Mouse (Mus musculus) c-Kit-positive CD71-positive TER-119-positive erythroid progenitor cells, embryonic 14.5 days (primary cell): ENCODE results near the gene Tab1.
"Not testable (repeated sequence)": the region's sequence is repeated elsewhere in the genome, so short reads cannot be mapped to it uniquely, and the experiment has no call there.

Experiments used
- DNase-seq: peaks from one replicate; pipeline ENCODE4 v3.0.0-alpha.2; 2013; ENCODE audit warnings: low spot score

Gene Tab1

GRCm38 (mm10) chr15:80105490-80106410 lies 27.2 kb upstream of the Tab1 start:
- DNase-seq, result no peak

- no peak for DNase-seq
These were observed 25.8 kb upstream of the Tab1 start for GRCm38 (mm10) chr15:80107143-80107542.

GRCm38 (mm10) chr15:80107575-80107974 lies 25.4 kb upstream of the Tab1 start:
- DNase-seq, result no peak

DNA sequence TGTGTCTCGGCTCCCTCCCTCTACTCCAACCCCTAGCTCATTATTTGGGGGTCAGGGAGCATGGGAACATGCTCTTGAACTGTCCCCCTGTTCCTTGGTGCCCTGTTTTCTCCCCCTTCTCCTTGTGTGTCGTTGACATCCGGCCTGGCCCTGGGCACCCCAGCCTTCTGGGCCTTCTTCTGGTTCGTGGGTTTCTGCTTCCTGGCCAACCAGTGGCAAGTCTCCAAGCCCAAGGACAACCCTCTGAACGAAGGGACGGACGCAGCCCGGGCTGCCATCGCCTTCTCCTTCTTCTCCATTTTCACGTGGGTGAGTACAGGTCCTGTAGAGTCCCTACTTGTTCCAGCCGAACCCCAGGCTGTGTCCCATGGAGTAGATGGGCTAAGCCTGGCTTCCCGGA lies 21.5 kb upstream of the Tab1 start:
- DNase-seq, result no peak

DNA sequence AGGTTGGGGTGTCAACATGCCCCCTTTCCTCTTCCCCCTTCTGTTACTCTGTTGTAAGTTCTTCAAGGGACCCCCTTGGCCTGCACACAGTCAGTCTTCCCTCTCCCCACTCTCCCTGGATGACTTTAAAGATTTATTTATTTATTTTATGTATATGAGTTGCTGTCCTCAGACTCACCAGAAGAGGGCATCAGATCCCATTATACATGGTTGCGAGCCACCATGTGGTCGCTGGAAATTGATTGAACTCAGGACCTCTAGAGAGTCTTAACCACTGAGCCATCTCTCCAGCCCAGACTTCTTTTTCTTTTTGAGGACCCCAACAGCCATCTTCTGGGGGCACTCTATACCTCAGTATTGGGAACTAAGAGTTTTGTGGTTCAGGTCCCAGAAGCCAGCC lies 20.4 kb upstream of the Tab1 start:
- DNase-seq, result no peak

GRCm38 (mm10) chr15:80114414-80114813 lies 18.5 kb upstream of the Tab1 start:
- no peak for DNase-seq

DNA sequence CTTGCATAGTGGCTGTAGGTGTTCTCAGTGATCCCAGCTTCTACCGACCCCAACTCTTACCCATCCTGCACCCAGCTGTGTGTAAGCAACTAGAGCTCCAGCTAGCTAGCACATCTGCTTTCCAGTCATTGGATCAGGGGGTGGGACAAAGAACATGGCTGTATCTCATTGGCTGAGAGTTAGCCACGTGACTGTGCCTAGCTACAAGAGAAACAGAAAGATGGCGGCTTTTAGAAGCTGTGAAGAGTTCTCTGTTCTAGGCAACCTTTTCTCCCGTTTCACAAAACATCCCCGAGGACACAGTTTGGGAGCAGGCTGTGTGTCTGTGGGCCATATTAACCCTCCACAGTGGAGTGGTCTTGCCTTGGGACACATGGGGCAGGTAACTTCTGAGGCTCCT lies 17.7 kb upstream of the Tab1 start:
- DNase-seq, result no peak

- DNase-seq, result no peak
These were observed 16.8 kb upstream of the Tab1 start for GRCm38 (mm10) chr15:80115866-80116794.

DNA sequence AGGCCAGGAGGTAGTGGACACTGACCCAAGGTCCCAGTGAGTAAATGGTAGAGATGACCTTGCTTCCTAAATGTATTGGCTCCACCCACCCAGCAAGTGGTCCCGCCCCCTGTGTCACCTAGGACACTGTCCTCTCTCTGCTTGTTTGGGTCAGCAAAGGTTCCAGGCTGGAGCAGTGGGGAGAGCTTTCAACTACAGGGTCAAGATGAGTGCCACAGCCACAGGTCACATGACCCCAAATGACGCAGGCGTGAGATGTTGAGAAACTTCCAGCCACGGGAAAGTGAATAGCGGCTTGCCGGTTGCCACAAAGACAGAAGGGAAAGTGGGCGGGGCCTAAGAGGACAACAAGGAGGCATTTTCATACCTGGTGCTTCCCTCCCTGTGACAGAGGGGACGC lies 15.8 kb upstream of the Tab1 start:
- DNase-seq, result no peak

DNA sequence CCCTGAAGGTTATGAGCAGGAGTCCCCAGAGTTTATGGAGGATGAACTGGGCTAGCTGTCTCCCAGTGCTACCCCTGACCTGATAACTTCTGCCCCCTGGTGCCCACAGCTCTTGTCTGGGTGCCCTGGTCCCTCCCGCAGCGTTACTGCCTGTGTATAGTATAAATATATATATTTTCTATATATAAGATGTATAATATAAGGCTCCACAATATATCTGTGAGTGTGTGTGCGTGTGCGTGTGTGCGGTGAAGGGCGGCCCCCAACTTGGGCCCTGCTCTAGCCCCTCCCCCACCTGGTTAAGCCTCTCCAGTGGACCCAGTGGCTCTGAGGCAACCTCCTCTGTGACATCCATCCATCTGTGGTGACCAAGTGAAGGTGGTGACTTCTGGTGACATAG lies 13.9 kb upstream of the Tab1 start:
- no peak for DNase-seq

DNA sequence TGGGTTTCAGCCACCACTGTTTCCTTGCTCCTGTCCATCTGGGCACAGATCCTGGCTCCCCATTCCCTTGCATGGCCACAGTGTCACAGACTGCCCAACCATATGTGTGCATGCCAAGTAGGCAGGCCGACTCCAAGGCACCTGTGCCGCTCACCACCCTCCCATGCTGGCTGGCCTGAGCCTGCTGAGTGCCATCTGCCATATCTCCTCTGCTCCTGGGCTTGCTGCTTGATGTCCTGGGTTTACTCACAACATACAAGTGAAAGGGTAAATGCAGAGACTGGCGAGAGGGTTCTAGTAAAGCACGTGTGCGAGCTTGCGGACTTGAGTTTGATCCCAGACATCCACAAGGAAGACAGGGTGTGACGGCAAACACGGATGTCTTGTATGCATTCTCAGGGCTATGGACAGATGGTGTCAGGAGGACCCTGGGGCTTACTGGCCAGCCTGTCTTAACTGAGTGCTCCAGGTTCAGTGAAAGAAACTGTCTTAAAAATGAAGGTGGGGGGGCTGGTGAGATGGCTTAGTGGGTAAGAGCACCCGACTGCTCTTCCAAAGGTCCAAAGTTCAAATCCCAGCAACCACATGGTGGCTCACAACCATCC lies 11.1 kb upstream of the Tab1 start:
- no peak for DNase-seq

DNA sequence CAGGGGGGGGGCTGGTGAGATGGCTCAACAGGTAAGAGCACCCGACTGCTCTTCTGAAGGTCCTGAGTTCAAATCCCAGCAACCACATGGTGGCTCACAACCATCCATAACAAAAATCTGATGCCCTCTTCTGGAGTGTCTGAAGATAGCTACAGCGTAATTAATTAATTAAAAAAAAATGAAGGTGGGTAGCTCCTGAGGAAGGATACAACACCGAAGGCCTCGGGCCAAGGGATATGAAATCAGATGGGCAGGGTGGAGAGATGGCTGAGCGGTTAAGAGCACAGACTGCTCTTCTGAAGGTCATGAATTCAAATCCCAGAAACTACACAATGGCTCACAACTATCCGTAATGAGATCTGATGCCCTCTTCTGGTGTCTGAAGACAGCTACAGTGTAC lies 10.5 kb upstream of the Tab1 start:
- not testable (repeated sequence) for DNase-seq

DNA sequence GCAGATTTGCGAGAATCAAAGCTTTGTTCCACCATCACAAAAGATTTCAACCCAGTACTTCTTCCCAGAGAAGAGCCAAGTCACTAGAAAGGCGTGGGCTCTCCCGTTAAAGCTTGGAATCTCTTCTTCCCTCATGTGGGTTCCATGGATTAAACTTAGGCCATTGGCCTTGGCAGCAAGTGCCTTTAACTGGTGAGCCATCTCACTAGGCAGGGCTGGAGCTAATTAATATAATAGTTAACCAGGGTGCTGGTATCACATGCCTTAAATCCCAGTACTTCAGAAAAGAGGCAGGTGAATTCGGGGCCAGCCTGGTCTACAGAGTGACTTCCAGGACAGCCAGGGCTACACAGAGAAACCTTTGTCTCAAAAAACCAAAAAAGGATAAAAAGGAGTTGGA lies 8.3 kb upstream of the Tab1 start:
- DNase-seq, result no peak

- no peak for DNase-seq
These were observed 5.7 kb upstream of the Tab1 start for GRCm38 (mm10) chr15:80127191-80127590.

DNA sequence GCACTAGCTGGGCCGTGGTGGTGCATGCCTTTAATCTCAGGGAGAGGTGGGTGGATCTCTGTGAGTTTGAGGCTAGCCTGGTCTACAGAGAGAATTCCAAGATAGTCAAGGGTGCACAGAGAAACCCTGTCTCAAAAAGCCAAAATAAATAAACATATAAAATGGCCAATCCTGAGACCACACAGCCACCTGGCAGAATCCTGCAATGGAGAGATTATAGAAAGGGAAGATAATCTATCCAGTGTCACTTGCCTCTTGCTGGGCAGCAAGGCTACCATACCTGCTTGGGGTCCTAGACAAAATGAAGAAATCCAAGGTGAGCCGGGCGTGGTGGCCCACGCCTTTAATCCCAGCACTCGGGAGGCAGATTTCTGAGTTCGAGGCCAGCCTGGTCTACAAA lies 2.9 kb upstream of the Tab1 start:
- DNase-seq, result no peak

GRCm38 (mm10) chr15:80130689-80131088 lies 2.2 kb upstream of the Tab1 start:
- peak; percentile 86 for DNase-seq

DNA sequence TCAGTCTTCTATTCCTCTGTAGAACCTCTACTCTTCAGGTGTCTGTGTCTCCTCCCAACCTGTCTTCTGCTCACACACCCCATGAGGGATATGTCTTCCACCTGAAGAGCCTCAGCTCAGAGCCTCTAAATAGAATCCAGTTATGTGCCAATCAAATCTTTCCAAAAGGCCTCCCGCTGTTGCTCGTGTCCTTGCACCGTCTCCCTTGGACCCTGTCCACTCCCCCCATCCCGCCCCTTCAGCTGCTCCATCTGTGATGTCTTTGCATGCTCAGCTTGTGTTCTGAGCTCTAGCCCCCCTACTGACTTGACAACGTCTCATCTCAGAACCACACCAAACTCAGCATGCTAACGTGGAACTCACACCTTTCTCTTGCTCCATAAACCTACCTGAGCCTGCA lies 1.5 kb upstream of the Tab1 start:
- DNase-seq, result no peak

GRCm38 (mm10) chr15:80132452-80132851 lies 475 bp upstream of the Tab1 start:
- peak; percentile 31 for DNase-seq

DNA sequence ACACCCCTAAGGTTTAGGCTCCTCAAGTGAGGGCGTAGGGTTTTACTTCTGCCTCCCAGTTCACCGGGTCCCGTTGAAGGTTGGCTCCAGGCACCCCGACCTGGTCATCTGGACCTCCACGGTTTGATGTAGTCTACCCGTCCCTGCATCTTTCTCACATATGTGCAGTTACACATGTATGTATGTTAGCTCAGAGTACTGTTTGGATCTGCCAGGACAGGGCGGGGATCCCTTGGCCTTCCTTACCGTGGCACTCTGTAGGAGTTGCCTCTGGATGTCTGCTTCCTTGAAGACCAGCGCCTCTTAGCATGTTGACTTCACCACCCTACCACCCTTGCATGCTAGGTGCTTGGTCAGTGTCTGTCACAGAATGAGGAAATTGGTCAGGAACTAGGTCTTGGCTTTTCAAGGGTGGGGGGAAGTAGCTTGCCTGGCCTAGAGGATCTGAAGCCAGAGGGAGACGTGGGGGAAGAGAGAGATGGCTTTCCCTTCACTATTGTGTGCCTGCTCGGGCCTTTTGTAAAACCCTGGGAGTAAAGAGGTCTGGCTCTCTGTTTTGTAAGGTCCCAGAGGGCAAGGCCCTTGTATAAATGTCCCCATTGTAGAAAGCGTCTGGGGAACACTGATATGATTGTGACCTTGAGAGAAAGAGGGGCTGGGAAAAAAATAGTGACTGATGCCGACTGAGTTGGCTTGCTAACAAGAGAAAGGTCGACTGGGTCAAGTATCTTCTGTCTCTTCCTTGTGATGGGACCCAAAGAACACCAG lies 939 bp downstream of the Tab1 start:
- DNase-seq, result peak; percentile 59

- no peak for DNase-seq
These were observed 1.5 kb downstream of the Tab1 start for GRCm38 (mm10) chr15:80134450-80134847.

DNA sequence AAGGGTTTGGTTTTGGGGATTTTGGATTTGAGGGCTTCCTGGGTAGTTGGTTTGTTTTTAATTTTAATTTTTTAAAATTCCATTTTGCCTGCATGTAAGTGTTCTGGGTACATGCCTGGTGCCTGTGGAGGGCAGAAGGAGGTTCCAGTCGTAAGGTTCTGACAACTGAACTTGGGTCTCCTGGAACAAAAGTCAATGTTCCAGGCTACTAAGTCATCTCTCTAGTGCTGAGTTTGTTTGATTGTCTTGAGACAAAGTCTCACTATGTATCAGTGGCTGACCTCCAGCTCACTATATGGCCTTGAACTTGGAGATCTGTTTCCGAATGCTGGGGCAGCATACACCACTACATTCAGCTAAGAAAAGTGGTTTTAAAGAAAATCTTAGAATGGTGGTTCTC lies 2.6 kb downstream of the Tab1 start:
- no peak for DNase-seq

GRCm38 (mm10) chr15:80136645-80137044 lies 3.7 kb downstream of the Tab1 start:
- DNase-seq, result no peak
